Mouse (Mus musculus) hematopoietic multipotent progenitor cell, adult 10-12 weeks (in vitro differentiated cells): Measurements from ENCODE around the gene Olfr543. TPM values are rescaled to one million over a fixed set of nuclear protein-coding genes. Genes with fewer than 3 reads are reported as not detected.

Experiments
- polyA plus RNA-seq: library from polyadenylated mRNA; stranded (reverse); fragments of >175 nt; gene quantifications from 2 replicates; pipeline ENCODE4 v1.2.3, GENCODE M21; 2012; ENCODE audit warnings: low replicate concordance

Gene Olfr543
- polyA plus RNA-seq = not detected in 2 replicates

DNA sequence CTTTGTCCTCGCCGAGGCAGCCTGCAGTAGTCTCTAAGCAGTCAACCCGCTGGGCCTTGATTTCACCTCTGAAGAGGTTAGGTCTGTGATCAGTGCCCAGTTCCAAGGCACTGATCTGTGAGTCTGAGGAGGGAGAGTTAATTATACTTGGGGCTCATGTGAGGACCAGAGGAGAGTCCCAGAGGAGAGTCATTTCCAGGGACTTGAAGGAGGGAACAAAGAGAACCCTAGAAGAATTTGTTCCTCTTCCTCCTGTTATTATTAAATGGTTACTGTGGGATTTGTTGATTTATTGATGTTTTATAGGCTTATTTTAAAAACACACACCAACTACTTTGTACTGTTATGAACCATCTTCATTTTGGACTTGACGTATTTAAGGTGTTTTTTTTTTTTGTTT lies at the start of gene Olfr543:
TSS of gene Olfr543 (minus strand) at position 101 of the 400 bp plus-strand sequence.

DNA sequence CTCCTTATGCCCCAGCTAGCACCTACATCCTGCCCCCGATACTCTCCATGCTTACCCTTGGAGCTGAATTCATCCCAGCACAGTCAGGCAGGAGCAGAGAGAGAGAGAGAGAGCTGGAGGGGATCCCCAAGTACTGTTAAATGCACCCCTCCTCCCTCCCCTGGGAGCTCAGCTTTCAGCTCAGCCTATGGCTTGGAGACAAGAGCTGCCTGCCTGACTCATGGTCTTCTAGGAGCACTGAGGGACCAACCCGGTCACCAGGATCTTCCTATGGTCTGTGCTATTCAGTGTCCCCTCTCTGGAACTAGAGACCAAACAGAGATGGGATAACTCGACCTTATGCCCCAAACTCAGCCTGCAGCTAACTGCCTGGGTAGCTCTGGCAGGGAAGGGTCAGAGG lies 18.0 kb upstream of the Olfr543 start, which contains the start of gene Olfr545:
TSS of gene Olfr545 (minus strand) at position 101 of the 400 bp plus-strand sequence.

DNA sequence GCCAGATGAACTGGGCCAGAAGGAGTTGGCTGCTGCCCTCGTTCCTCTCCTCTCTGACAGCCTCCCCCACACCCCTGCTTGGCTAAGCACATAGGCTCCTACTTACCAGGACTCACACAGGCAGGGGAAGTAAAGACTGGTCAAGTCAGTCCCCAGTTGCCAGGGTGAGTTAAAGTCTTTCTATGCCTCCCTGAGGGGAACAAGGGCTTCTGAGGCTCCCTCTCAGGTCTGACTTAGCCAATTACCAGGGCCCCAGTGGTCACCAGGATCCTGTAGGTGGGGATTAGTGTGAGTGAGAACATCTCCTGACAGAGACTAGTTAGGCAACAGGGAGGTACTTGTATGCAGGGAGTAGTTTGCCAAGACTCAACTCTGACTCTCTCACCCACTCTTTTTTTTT lies 6.7 kb upstream of the Olfr543 start, which contains the start of gene Olfr544:
TSS of gene Olfr544 (minus strand) at position 153 of the 400 bp plus-strand sequence.

GRCm38 (mm10) chr7:102441657-102442391 lies 39.7 kb downstream of the Olfr543 start, which contains the start of gene Rrm1:
TSS of gene Rrm1 (plus strand) at chr7:102441695.

Other genes with a start within 250 kb of the Olfr543 start
- gene Rhog, start 225.6 kb downstream of the Olfr543 start, polyA plus RNA-seq = 184 and 319 TPM in 2 replicates
- gene Stim1, start 213.9 kb downstream of the Olfr543 start, polyA plus RNA-seq = 56.1 and 72.6 TPM in 2 replicates
- gene Rrm1, start 40.0 kb downstream of the Olfr543 start, polyA plus RNA-seq = 5.3 and 39.2 TPM in 2 replicates
- gene Olfr544, start 6.6 kb upstream of the Olfr543 start, polyA plus RNA-seq = not detected in 2 replicates
- gene Olfr545, start 17.9 kb upstream of the Olfr543 start, polyA plus RNA-seq = not detected in 2 replicates
- gene Olfr547, start 53.1 kb upstream of the Olfr543 start, polyA plus RNA-seq = not detected in 2 replicates
- not detected in 2 replicates for gene Olfr548-ps1, start 59.2 kb upstream of the Olfr543 start, polyA plus RNA-seq
- gene Olfr549, start 68.2 kb upstream of the Olfr543 start, polyA plus RNA-seq = not detected in 2 replicates
- 11.8 and 24.5 TPM in 2 replicates for gene Trim21, start 83.8 kb upstream of the Olfr543 start, polyA plus RNA-seq
- not detected in 2 replicates for gene Olfr550, start 89.8 kb upstream of the Olfr543 start, polyA plus RNA-seq
- gene Olfr551, start 110.2 kb upstream of the Olfr543 start, polyA plus RNA-seq = not detected in 2 replicates
- not detected in 2 replicates for gene Olfr552, start 116.1 kb upstream of the Olfr543 start, polyA plus RNA-seq
- gene Olfr553, start 136.5 kb upstream of the Olfr543 start, polyA plus RNA-seq = not detected in 2 replicates
- gene Olfr554, start 156.8 kb upstream of the Olfr543 start, polyA plus RNA-seq = not detected in 2 replicates
- gene Olfr555, start 177.1 kb upstream of the Olfr543 start, polyA plus RNA-seq = not detected in 2 replicates
- not detected in 2 replicates for gene Olfr556, start 183.2 kb upstream of the Olfr543 start, polyA plus RNA-seq
- 5.2 and 5.8 TPM in 2 replicates for gene Trim68, start 205.6 kb upstream of the Olfr543 start, polyA plus RNA-seq
- gene Olfr557, start 214.2 kb upstream of the Olfr543 start, polyA plus RNA-seq = not detected in 2 replicates
- not detected in 2 replicates for gene Olfr558, start 220.5 kb upstream of the Olfr543 start, polyA plus RNA-seq
- gene Olfr33, start 237.4 kb upstream of the Olfr543 start, polyA plus RNA-seq = not detected in 2 replicates
- gene Olfr559, start 245.8 kb upstream of the Olfr543 start, polyA plus RNA-seq = not detected in 2 replicates